Mouse (Mus musculus) liver, postnatal 0 days (tissue): ENCODE data around the gene Mrpl28.

Experiments used
- CTCF ChIP-seq: sonication (generic); IDR thresholded peaks from 2 replicates; pipeline ENCODE4 v1.5.1; 2016; ENCODE audit warnings: antibody characterized with exemption, low read depth
- EP300 ChIP-seq: IDR thresholded peaks from 2 replicates; pipeline ENCODE4 v1.6.1; 2016; ENCODE audit warnings: antibody characterized with exemption, low read depth, mild to moderate bottlenecking

- no peak for TF ChIP-seq CTCF
- no peak for TF ChIP-seq EP300
Observed at GRCm38 (mm10) chr17:26138901-26139381, 15.6 kb downstream of the Mrpl28 start.
